Mouse (Mus musculus) splenic B cell, adult 2 months (primary cell): ENCODE measurements around the gene Tm9sf2.

Experiments
- DNase-seq: peaks from one replicate; pipeline ENCODE4 v3.0.0-alpha.2; 2011; ENCODE audit warnings: low read depth, low spot score
- H3K27me3 ChIP-seq: 2 replicates; pipeline ENCODE4 v1.6.1; 2012; ENCODE audit warnings: mild to moderate bottlenecking, low read length, moderate library complexity, mixed read lengths; ENCODE audit not compliant: control insufficient read depth, poor library complexity, insufficient read depth, severe bottlenecking
- H3K36me3 ChIP-seq: 2 replicates; pipeline ENCODE4 v1.6.1; 2012; ENCODE audit warnings: mild to moderate bottlenecking, low read length, moderate library complexity, mixed read lengths; ENCODE audit not compliant: control insufficient read depth, poor library complexity, insufficient read depth, severe bottlenecking

Tm9sf2 gene

DNA sequence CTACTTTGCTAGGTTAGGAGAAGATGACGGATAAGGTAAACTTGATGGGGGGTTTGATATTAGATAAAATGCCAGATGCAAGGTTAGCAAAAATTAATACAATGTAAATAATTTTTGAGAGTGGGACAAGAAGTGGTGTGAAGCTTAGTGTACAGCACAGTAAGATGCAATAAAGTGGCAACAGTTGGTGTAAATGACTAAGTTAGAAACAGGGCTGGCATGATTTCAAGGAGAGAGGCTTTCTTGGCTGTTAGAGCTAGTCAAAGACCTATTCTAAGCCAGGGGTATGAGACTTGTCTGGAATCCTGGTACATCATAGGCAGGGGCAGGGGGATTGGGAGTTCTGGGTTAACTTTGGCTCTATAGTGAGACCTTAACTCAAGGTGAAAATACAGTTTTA lies 9.4 kb downstream of the Tm9sf2 start:
- DNase-seq = no peak
- Histone ChIP-seq H3K36me3 (no peaks in the 10 kb centered on the region), H3K27me3 (no peaks in the 10 kb centered on the region)

- DNase-seq = peak; percentile 59
- H3K27me3 ChIP-seq = no peaks in the 10 kb centered on the region
- peaks cover 22% of the 10 kb centered on the region for H3K36me3 ChIP-seq
These were observed 23.4 kb downstream of the Tm9sf2 start for GRCm38 (mm10) chr14:122130111-122130797.

DNA sequence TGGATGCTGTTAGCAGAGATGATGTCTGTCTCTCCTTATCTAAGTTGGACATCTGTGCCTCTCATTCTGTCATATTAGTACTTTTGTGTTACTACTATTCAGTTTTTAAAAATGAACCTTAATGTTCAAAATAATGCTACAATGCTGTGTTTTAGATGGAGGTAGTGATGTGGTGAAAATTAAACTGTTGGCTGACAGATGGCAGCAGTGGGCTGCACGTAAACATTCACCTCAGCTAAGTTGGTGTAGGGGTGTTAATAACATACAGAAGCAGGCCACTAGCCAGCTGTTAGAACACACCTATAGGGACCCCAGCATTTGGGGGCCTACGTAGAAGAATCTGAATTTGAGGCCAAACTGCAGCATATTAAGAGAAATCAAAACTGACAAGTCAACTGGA lies 24.8 kb downstream of the Tm9sf2 start:
- peak; percentile 12 for DNase-seq
- H3K36me3 ChIP-seq = peaks cover 15% of the 10 kb centered on the region
- no peaks in the 10 kb centered on the region for H3K27me3 ChIP-seq

GRCm38 (mm10) chr14:122136368-122136928 lies 29.6 kb downstream of the Tm9sf2 start:
- no peaks in the 10 kb centered on the region for H3K27me3 ChIP-seq
- peaks cover 4% of the 10 kb centered on the region for H3K36me3 ChIP-seq
- DNase-seq = no peak

DNA sequence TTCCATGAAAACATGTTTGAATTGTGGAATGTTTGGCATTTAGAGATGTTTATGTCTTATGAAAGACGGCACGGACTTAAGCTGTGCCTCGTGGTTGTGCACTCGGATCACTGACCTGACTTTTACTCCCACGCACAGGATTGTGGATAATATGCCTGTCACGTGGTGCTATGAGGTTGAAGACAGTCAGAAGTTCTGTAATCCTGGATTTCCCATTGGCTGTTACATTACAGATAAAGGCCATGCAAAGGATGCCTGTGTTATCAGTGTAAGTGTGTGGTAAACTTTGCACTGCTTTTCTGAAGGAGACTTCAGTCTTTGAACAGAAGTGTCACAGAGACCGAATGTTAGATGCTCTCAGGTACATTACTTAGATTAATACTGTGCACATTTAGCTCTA lies 30.4 kb downstream of the Tm9sf2 start:
- DNase-seq = no peak
- no peaks in the 10 kb centered on the region for H3K27me3 ChIP-seq
- H3K36me3 ChIP-seq = peaks cover 4% of the 10 kb centered on the region

GRCm38 (mm10) chr14:122140126-122140525 lies 33.3 kb downstream of the Tm9sf2 start:
- H3K27me3 ChIP-seq = no peaks in the 10 kb centered on the region
- DNase-seq = no peak
- peaks cover 11% of the 10 kb centered on the region; the same call in 1 of the 2 replicates for H3K36me3 ChIP-seq

DNA sequence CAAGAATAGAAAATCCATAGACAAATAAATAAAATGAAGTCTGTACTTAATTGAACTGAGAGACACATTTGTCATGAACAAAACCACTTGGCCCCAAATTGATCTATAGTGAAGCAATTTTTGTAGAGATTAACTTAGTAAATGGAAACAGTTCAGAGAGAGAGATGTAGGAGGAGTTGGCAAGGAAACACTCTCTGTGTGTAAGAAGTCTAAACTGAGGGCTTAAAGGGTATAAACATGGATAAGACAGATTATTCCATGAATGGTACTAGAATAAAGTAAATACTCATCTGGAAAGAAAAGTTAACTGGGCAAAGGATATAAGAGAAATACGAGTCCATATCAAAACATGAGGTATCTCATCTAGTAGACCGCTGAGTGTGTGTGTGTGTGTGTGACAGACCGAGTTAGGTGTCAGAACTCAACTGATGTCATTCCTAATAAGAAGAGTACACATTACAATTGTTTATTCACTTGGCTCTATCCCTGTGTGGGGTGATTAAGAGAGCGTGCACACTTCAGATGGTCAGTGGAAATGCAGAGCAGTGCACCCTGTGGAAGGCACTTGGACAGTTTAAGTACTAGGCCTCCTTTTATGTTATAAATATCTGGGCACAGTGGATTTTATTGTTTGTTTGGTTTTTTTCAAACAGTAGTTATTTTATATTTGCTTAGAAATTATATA lies 36.9 kb downstream of the Tm9sf2 start:
- DNase-seq = no peak
- H3K27me3 ChIP-seq = no peaks in the 10 kb centered on the region
- peaks cover 10% of the 10 kb centered on the region; the same call in 1 of the 2 replicates for H3K36me3 ChIP-seq

GRCm38 (mm10) chr14:122145374-122145773 lies 38.5 kb downstream of the Tm9sf2 start:
- no peaks in the 10 kb centered on the region for H3K27me3 ChIP-seq
- no peak for DNase-seq
- peaks cover 16% of the 10 kb centered on the region; the same call in 1 of the 2 replicates for H3K36me3 ChIP-seq

DNA sequence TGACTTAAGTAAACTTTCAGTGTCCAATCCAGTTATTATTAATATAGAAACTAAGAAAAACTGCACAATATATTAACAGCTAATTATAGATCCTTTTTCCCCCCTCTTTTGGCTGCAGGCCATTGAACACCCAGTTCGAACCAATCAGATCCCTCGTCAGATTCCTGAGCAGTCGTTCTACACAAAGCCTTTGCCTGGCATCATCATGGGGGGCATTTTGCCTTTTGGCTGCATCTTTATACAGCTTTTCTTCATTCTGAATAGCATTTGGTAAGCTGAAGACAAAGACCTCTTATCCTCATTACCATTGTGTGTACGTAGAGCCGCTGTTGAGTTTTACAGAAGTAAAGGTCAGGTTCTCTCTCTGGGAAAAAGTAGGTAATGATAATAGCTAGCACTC lies 43.8 kb downstream of the Tm9sf2 start:
- peaks cover 20% of the 10 kb centered on the region for H3K36me3 ChIP-seq
- DNase-seq = no peak

GRCm38 (mm10) chr14:122157738-122158137 lies 50.9 kb downstream of the Tm9sf2 start:
- Histone ChIP-seq H3K36me3 (peaks cover 6% of the 10 kb centered on the region), H3K27me3 (no peaks in the 10 kb centered on the region)
- DNase-seq = peak; percentile 13

More for the DNA sequence above, 43.8 kb downstream of the Tm9sf2 start:
- no peaks in the 10 kb centered on the region for H3K27me3 ChIP-seq

GRCm38 (mm10) chr14:122160916-122161315 lies 54.1 kb downstream of the Tm9sf2 start:
- DNase-seq = no peak
- Histone ChIP-seq H3K36me3 (peaks cover 1% of the 10 kb centered on the region; the same call in 1 of the 2 replicates), H3K27me3 (no peaks in the 10 kb centered on the region)

- DNase-seq = no peak
- Histone ChIP-seq H3K27me3 (no peaks in the 10 kb centered on the region), H3K36me3 (no peaks in the 10 kb centered on the region)
These were observed 62.1 kb downstream of the Tm9sf2 start for GRCm38 (mm10) chr14:122168912-122169311.

DNA sequence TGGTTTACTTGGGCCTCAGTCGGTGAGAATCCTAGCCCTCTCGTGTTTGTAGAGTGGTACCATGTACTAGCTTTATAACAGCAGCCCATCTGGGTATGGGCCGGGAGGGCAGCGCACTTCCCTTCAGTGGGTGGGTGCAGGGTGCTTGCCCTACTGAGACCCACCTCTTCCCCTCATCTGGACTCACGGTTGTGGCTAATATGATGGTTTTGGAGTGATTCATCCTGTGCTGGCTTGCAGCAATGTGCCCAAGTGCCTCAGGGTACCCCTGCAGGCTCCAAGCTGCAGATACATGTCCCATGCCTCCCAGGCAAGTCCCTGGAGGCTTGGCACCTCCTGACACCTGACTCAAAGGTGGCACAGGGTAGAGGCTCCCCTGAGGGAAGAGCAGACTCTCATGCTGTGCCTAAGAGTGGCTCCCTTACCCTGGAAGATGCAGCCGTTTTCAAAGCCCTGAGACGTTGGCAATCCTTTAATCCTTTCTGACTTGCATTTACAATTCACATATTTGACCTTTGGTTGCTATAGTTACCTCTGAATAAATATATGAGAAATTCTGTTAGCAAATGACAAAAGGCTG lies 63.5 kb downstream of the Tm9sf2 start:
- no peak for DNase-seq
- Histone ChIP-seq H3K36me3 (no peaks in the 10 kb centered on the region), H3K27me3 (no peaks in the 10 kb centered on the region)

GRCm38 (mm10) chr14:122171031-122171430 lies 64.2 kb downstream of the Tm9sf2 start:
- H3K27me3 ChIP-seq = no peaks in the 10 kb centered on the region
- no peak for DNase-seq

DNA sequence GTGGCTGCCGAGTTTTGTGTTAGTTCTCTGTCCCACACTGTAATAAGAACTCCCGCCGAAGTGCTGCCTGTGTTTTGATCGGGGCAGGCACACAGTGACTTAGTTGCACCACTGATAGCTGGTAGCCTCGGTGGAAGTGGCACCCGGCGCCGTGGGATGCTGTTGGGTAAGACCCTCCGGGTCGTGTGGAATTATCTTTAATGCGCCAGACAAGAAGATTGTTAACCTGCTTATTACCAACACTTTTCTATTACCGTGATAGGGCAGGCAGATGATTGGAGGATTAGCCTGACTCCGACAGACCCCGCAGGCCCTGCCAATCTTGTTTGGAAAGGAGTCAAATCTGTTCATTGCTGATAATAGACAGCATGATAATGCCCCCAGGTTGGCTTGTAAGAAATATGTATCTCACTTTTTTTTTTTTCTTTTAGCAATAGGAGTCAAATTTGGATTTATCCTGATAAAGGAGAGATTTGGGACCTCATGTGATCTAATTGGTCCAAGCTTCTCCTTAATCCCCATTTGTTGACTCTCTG lies 69.5 kb downstream of the Tm9sf2 start:
- Histone ChIP-seq H3K36me3 (no peaks in the 10 kb centered on the region), H3K27me3 (no peaks in the 10 kb centered on the region)
- no peak for DNase-seq

More at GRCm38 (mm10) chr14:122171031-122171430, 64.2 kb downstream of the Tm9sf2 start:
- H3K36me3 ChIP-seq = no peaks in the 10 kb centered on the region
